Mouse (Mus musculus) cerebellum, postnatal 25 days (tissue): ENCODE results near the gene Fancg.
A peak's percentile ranks its signal among the peaks of the same experiment; 100 is the strongest.

ENCODE experiments used
- DNase-seq, 2 experiments: peaks; one replicate each; pipeline ENCODE4 v3.0.0; 2021; ENCODE audit warnings: mixed read lengths in 2 of 2

Fancg gene

GRCm38 (mm10) chr4:43010161-43011038, at the start of gene Fancg:
Gene Fancg (minus strand): TSS chr4:43010506.
- peak; percentile 85 to 87 for DNase-seq

DNA sequence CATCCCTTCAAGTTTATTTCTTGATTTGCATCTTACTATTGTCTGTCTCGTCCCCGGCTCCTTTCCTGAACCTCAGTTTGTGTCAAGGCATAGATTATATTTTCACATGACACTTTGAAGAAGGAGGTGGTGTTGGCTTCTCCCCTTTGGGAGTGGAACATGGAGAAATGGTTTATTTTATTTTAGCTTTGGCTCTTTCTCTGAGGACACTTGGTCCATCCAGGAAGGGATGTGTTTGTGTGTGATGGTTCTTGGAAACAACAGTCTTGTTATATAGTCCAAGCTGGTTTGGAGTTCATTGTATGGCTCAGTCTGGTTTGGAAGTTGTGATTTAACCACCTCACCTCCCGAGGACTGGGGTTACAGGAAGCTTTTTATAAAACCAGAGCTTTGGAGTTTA, 49.4 kb upstream of the Fancg start:
- no peak for DNase-seq

DNA sequence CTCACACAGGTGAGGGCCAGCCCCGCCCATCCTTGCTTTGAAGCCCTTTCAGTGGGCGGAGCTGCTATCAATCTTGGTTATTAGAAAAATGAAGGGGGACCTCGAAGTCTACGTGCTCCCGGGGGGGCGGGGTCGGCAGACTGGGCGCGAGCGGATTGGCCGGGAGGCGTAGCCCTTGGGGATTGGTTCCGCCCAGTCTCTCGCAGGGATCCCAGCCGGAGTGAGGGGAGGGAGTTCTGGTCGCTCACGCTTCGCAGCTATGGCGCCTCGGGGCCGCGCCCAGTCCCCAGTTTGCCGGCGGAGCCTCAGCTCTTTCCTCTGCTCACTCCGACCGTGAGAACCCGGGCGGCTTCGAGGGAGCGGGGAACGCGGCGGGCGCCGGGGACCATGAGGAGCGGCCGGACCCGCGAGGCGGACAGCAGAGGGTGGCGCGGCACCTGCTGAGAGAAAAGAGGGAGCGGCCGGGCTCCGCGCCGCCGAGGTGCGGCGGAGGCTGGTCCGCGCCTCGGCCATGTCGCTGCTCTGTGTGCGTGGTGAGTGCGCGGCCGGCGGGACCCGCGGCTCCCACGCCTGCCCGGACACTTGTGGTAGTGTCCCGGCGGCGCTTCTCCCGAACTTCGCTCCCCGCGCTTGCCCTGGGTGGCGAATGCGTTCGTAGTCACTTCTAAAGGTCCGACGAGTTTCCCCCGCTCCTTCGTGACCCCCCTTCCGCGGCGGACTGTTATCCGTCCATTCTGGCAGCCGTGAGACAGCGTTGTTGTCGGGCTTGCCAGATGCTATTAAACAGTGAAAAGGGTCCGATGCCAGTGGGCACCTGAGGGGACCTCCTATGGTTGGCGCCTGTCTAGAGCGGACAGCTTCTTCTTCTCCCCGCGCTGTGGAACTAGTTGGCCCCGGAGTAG, 48.7 kb upstream of the Fancg start, which contains the start of gene Unc13b:
Gene Unc13b, plus strand, starts transcription at position 201 of the 902 bp plus-strand sequence.
- DNase-seq = peak; percentile 95 to 98

DNA sequence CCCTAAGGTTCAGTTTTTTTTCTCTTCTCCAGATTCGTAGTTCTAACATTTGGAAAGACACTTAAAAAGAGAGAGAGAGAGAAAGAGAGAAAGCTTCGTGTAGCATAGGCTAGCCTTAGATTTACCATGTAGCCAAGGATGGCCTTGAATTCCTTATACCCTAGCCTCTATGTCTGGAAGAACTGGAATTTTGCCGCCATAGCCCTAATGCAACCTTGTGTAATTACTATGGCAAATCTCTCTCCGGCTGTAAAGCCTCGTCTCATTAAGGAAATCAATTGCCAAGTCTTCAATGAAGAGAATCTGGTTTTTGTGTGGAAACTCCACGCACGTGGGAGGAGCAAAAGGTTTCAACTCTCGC, 48.1 kb upstream of the Fancg start:
- DNase-seq = no peak

DNA sequence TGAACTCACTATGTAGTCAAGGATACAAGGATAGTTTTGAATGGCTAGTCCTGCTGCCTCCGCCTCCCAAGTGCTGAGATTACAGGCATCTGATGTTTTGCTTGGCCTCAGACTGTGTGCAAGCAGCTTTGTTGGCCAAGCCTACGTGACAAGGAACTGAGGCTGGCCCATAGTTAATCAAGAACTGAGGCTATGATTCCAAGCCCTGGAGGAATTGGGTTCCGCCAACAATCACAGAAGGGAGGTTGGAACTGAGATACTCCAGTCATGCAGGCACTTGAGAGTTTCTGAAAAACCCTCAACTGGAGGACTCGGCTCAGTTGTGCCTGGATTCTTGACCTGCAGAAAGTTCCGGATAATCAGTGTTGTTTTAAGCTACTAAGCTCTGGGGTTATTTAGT, 47.3 kb upstream of the Fancg start:
- no peak for DNase-seq

- DNase-seq = peak; percentile 67 to 81
Measured at GRCm38 (mm10) chr4:43052627-43053026, 42.3 kb upstream of the Fancg start.

DNA sequence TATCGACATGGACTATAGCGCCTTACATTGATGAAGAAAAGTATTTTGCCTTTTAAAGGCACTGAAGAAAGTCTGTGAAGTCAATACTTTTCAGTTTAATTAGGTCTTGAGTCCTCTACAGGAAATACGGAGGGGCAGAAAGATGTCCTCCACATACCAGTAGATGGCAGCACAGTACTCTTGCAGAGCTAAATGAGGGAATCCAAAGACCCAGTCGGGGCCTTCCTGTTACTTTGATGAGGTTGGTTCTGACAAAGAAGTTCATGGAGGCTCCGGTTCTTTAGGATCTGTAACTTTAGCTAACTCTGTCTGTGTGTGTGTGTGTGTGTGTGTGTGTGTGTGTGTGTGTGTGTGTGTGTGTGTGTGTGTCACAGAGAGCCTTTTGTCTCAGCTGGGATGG, 36.9 kb upstream of the Fancg start:
- peak; percentile 63 to 80 for DNase-seq

GRCm38 (mm10) chr4:43046607-43047006, 36.3 kb upstream of the Fancg start:
- no peak for DNase-seq

GRCm38 (mm10) chr4:43045659-43046302, 35.5 kb upstream of the Fancg start, which contains the start of gene Fam214b:
Gene Fam214b (minus strand): TSS chr4:43046220.
- peak; percentile 92 to 96 for DNase-seq

DNA sequence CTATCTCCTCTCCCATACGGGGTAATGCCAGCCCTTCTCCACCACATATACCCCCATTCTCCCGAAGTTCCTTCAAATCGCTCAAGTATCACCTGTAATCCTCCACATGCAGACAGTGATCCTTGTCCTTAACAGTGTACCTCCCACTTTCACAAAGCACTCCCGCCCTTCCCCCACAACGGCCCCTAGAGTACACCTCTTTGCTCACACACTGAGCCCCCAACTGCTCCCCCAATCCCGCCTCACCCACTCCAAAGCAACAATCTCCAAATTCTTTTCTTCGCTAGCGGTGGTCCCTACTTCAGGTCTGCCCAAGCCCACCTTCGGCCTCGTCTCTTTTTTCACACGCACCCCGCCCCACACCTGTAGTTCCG, 35.0 kb upstream of the Fancg start:
- no peak for DNase-seq

DNA sequence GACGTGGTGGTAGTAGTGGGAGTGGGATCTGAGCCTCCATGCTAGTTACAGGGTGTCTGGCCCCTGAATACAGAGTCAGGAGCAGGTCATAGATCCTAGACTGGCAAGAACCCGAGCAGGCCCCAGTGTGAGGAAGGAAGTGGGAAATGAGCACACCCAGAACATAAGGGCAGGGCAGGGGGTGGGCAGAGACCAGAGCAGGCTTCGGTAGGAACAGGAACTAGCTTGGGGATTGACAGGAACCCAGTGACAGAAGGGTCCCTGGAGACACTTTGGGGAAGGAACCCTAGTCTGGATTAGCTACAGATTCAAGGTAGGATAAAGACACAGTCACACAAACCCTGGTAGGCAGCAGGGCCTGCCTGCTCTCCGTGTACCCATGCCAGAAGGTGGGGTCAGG, 34.4 kb upstream of the Fancg start:
- DNase-seq = no peak

DNA sequence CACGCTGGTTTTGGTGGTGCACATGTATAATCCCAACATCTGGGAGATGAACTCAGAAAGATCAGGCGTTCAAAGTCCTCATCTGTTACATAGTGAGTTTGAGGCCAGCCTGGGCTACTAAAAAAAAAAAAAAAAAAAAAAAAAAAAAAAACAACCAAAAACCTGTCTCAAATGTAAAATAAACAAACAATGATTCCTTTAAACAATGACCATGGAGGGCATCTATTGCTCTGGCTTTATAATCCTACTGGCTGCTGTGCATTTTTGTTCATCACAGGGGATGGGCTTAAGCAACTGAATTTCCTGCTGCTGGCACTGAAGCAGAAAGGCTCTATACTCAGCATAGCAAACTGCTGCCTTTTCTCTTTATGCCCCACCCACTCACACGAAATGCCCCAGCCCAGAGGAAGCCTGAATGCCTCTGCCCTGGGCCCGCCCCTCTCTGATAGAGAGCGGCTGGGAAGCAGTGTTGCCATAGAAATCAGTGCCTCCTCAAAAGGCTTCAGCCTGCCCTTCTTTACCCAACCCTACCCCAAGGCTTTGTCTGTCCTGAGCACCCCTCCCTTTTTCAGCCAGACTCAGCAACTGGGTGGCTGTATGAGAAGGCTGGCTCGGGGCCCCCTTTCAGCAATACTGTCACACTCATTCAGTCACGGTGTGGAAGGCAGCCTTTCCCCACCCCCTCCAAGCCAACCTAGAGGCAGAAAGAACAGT, 33.5 kb upstream of the Fancg start:
- DNase-seq = no peak

DNA sequence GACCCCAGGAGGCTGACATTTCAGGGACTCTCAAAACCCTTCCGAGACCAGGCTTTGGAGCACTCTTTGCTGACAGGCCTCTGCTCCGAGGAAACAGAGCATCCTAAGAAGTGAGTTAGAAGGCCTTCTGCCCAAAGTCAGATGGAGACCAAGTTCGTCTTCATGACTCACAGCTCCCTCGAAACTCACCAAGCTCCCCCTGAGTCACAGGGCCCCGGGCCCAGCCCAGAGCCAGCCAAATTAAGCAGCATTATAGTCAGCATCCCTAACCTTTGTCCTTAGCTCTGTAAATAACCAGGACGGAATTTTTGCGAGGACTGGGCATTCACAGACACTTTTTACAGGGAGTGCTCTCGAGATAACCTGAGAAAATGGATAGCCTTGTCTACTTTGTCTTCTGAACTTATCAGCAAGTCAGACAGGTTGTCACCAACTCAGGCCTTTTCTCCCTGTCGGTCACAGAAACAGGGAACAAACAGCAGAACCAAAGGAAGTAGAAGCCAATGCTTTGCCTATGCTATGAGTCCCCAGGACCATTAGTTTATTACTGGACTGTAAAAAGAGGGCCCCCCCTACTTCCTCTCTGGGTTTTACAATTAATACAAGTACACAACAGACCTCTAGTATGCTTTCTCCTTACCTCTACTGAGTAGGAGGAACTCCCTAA, 30.7 kb upstream of the Fancg start:
- DNase-seq = no peak

DNA sequence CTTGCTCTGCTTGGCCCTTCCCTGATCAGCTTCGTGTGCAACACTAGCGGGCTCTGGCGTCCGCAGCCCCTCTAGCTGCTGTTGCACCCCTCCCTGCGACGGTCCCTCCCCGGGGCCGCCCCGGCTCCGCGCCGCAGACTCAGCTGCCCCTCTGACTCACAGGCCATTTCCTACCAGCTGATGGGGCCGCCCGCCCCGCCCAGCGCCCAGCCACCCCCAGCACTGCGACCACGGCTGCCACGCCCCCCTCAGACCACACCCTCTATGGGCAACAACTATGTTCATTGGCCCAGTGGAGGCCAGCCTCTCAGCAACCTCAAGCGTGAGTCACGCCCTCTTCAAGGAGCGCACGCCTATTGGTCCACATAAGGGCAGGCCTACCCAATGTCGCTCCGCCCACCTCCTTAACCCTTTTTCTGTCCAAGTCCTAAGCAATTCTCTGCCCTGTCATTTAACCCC, 29.8 kb upstream of the Fancg start:
- peak; percentile 92 to 97 for DNase-seq

GRCm38 (mm10) chr4:43039609-43040008, 29.3 kb upstream of the Fancg start:
- DNase-seq = no peak

DNA sequence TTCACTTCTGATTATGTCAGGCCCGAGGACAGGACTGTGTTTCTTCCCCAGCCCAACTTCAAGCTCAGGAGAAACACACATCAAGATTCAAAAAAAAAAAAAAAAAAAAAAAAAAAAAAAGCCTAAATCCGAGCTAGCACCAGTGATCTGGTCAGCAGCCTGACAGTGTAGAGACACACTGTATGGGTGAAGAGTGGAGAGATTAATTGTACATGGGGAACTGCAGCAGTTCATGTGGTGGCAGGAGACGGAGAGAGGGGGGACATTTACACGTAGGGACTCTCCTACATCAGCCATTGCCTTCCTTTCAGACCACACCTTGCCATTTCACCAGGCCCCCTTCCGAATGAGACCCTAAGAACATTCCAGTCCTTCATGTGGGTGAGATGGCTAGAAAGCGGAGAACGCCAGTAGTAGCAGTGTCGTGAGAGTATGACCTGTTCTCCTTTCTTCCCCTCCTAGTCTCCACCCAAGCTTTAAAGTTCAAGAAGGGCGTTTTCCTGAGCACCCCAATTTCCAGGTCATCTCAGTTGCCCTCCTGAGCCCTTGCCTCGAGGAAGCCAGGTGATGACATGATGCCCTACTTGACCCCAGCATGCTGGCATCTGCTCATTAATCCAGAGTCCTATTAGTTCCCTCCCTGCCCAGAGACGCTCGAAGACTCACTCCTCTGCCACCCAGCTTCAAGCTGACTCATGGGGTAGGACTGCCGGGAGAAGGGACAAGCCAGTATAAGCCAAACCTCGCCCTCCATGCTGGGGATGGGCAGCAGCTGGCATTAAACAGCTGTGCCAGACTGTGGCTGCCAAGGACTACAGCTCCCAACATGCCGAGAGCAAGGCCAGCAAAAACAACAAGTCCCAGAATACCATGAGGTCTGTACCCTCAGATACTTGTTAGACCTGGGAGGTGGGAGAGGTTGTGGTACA, 28.5 kb upstream of the Fancg start:
- DNase-seq = no peak

DNA sequence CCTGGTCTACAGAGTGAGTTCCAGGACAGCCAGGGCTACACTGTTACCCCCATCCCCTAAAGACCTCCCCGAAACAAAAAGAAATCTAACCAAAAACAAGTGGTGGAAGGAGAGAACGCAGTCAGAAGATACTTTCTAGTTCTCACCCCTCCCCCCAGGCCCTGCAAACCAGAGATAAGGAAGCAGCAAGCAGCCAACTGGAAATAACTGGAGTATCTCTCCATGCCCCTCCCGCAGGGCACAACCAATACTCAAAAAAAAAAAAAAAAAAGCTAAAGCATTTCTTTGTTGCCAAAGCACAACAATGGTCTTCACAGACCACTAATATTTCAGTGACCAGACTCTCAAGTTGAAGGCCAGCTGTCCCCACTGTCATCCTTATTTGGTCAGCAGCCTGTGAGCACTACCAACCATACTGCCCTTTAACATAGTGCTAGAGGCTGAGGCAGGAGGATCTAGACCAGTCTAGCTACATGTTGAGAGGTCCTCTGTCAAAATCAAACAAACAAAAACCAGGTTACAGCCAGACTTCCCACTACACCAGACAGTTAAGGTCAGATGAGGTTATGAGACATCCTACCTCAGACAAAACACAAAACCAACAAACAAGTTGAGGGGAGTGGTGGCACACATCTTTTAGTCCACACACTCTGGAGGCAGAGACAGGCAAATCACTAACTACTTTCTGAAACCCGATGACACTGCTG, 27.7 kb upstream of the Fancg start:
- DNase-seq = no peak

DNA sequence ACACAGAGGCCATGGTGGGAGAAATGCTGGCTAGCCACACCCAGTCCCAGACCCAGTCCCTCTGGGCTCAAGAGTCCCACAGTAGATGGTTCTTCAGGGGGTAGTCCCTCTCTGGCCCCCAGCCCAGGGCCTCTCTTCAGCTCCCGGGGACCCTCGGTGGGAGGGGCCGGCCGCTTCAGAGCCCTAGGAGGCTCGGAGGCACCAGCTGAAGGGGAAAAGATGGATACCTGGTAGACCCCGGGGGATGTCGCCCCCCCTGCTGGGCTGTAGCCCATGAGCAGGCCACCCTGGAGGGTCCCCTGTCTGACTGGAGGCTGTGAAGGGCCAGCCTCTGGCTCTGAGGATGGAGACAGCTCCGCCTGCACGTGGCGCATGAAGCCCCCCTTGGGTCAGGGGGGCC, 26.1 kb upstream of the Fancg start:
- no peak for DNase-seq

- no peak for DNase-seq
Measured at GRCm38 (mm10) chr4:43035851-43036250, 25.5 kb upstream of the Fancg start.

- no peak for DNase-seq
Measured at GRCm38 (mm10) chr4:43033481-43033880, 23.2 kb upstream of the Fancg start.
